Mouse (Mus musculus): ENCODE measurements at regions not wholly inside any gene's neighbourhood (a gene's known extent, or its start where the extent isn't known, plus 50 kb on each side); places are given as distances from the start of the nearest gene placed in this dataset.
"Not testable (repeated sequence)": the region's sequence is repeated elsewhere in the genome, so short reads cannot be mapped to it uniquely, and the experiment has no call there.

DNA sequence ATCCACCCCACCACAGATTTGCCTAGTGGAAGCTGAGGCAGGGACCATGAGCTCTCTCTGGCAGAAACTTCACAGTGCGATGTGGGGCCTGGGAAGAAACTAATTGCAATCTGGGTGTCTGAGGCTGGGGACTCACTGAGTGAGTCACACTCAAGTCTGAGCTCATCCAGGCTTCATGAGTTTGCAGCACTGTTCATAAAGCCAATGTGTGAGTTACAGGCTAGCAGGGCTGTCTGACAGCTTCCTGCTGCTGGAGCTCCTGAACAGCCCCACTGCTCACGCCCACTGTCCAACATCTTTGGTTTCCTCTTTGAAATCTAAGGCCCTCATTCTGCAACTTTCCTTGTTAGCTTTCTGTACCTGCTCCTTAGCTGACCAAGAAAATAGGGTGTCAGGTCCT lies 216.5 kb upstream of the Tenm4 start:
- peak; percentile 68 for DNase-seq (ENCODE audit: low read depth, low spot score)

- no peak for DNase-seq (ENCODE audit: low read depth, low spot score)
Observed at GRCm38 (mm10) chr7:95955119-95955518, 215.9 kb upstream of the Tenm4 start.

DNA sequence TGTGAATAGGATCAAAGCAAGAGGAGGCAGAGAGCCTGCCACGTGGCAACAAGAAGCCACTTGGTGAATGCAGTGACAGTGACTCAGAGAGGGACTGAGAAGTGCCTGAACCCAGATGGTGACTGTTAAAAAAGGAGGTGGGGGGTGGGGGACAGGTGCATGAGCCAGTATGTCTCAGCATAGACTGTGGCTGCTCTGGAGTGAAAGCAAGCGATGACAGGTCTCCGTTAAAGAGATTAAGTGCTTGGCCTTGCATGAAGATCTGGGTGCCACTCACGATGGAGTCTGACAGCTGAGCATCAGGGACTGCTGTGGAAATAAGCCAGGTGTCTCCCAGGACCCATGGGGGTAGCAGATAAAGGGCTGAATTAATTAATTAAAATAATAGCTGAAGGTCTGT lies 212.0 kb upstream of the Tenm4 start:
- DNase-seq (ENCODE audit: low read depth, low spot score) = peak; percentile 9

DNA sequence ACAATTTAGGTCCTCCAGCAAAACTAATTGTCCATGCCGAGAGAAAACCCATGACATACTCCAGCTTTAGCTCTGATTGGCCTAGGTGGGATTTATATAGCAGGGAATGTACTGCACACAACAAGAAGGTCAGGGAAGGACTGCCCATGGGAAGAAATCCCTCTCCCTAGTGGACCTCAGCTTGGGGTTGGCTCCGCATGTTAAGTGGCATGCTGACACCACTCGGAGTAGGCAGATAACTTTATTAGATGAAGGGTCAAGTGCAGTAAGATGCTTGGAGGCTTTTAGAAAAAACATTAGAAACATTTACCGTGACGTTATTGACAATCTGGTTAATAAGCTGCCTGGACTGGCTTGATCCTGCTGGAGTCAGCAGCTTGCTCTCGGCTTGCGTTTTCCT lies 199.2 kb upstream of the Tenm4 start:
- no peak for DNase-seq (ENCODE audit: low read depth, low spot score)

DNA sequence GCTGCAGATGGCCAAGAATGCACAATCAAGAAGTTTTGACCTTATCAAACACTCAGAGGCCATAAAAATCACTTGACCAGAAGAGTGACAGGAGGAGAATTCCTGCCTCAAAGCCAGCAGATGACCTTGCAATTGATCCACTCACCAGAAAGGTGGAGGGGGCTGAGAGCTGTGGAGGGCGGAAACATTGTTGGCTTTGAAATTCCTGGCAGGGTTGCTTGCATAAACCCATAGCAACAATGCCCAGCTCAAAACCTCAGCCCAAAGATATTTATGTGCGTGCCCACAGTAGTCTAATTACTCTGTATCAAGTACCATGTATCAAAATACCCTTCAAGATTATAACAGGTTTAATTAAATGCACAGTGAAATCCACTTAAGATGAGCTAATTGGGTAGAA lies 197.0 kb upstream of the Tenm4 start:
- DNase-seq (ENCODE audit: low read depth, low spot score) = no peak

DNA sequence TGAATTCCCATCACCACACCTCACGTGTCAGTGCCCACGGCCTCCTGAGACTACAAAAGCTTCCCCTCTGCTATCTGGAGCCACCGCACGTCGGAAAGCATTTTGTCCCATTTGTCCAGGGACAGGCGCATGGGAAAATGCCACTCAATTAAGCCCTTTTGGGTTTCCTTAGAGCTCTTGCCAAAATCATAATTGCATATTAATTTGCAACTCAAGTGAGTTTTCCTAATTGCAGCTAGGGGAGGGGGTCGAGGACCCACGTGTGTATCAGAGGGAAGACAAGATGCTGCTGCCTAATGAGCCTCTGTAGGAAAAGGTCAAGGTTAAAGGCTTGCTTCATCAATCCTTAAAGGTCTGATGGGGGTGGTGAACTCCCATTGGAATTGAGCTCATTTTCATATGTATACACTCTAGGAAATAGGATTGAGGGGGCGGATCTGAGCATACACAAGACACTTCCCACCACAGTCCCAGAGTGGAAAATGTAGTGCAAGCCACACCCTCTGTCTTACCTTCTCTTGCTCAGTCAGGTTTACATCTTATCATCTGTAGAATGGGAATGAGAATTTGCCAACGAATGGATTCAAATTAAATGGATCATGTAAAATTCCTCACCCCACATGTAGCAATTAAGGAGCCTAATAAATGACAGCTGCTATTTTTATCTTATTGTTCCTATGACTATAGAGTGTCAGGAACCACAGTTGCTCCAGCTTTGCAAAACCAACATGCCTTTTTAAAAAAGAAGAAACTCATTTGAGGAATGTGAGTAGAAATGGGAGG lies 179.6 kb upstream of the Tenm4 start:
- DNase-seq (ENCODE audit: low read depth, low spot score) = no peak

DNA sequence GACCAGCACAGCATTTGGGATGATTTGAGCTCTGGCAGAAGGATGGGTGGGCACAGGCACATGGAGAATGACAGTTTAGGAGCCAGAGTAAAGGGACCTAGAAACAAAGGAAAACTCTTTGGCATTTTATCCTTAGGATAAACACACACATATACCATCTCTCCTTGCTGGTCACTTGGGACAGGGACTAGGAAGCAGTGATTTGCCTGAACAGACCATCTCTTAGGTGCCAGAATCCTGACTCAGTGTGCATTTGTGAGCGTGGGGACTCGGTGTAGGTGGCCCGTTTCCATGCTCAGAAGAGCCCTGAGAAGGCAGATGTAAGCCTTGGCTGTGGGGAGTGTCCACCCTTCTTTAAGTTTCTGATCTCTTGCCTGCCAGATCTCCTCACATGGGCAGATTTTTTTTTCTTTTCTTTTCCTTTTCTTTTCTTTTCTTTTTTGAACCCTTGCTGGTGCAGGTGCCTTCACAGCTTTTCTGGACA lies 179.0 kb upstream of the Tenm4 start:
- DNase-seq (ENCODE audit: low read depth, low spot score) = peak; percentile 20

DNA sequence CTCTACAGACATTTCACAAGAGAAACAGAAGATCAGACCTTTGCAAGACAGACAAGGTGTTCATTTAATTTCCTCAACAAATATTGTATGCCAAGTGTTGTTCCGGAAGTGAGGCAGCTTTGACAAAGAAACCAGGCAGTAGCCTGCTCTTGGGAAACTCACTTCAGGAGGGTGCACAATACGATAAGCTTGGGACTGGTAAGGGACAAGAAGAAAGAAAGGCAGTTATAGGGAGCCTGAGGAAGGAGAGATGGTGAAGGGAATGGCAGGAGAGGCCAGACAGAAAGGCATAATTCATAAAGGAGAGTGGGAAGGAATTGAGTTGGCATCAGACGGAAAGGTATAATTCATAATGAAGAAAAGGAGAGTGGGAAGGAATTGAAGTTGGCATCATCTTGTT lies 178.5 kb upstream of the Tenm4 start:
- no peak for DNase-seq (ENCODE audit: low read depth, low spot score)

DNA sequence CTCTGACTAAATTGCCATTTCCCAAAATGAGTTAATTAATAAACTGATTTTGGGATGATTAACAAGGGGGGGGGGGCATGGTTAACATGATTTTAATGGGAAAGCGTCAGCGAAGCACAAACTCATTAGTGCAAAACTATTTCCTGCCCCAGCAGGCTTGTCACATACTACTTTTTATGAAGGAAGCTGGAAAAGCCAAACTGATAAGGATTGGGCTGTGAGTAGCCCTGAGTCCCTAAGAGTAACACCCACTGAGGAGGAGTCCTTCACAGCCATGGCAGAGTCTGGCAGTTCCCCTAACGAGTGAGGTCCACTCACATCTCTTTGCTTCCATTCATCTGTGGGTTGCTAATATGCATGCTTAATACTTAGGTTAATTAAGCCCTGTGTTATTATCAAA lies 173.9 kb upstream of the Tenm4 start:
- no peak for DNase-seq (ENCODE audit: low read depth, low spot score)

DNA sequence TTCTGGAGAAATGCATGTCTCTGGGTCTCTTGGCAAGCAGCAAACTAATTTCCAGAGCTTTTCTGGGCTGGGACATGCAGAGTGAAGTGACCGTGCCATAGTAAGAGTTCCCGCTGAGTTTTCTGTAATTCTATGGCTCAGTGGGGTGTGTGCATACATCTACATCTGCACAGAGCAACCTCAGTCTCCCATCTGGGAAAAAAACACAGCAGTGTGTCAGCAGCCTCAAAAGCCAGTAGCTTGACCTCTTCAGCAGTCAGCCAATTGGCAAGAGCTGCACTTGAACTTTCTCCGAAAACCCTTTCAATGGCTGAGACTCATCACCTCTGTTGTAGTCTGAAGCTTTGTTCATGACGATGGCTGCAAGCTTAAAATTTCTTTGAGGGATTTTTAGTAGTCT lies 171.9 kb upstream of the Tenm4 start:
- no peak for DNase-seq (ENCODE audit: low read depth, low spot score)

GRCm38 (mm10) chr7:96002401-96002800 lies 168.6 kb upstream of the Tenm4 start:
- no peak for DNase-seq (ENCODE audit: low read depth, low spot score)

DNA sequence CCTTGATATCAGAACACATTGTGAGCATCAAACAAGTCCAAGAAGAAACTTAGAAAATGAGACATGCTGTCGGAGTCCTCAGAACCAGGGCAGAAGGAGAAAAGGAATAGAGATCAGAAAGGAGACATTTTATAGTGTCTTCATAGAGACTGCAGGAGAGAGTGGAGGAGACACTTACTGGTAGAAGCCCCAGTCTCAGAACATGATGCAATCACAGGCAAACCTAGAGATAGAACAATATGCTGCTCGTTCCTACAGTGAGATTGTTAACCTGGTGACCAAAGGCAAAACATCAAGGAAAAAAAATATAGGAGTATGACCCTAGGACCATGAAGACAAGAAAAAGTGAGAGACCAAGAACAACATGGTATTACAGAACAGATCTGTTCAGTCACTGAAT lies 164.7 kb upstream of the Tenm4 start:
- DNase-seq (ENCODE audit: low read depth, low spot score) = no peak

DNA sequence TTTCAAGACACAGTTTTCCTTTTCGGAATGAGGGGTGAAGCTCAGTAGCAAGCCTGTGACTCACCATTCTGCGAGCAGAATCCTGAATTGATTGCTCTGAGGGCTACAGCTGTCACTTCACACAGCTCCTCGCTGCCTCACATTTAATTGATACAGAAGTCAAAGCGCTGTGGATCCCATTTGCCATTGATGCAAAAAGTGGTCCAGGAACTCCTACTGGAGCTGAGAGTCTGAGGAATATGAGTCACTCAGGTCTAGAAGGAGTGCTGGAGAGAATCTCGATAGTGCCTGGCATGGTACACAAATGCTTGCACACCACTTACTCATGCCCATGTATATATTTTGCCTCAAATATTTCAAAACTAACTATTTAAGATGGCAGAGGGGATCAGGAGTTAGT lies 158.0 kb upstream of the Tenm4 start:
- DNase-seq (ENCODE audit: low read depth, low spot score) = peak; percentile 79

DNA sequence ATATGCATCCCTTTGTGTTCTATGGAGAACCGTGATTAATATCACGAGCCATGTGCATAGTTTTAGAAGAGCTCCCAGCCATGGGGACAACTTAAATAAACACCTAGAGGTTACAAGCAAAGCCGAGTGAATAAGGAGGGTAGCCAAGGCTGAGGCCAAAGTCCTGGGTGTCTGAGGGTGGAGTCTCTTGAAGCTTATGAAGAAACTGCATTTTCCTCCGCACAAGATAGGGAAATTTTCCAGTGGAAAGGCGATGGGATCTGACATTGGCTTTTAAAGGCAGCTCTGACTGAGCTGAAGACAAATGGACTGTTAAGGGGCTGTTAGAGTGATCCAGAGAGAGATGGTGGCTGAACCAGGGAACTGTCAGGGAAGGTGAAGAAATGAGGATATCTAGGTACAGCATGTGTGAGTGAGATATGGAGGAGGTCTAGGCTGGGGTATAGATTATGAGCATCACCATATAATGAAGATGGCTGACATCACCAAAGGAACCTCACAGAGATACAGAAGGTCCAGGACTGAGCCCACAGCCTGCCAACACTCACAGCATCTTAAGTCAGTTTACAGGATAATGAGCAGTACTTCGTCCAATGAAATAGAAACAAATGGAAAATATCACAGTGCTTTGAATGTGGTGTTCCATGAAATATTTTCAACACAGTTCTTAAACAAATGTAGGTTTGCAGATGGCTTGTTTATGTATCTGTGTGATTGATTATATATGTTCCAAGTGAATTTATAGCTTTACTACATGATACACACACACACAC lies 153.7 kb upstream of the Tenm4 start:
- DNase-seq (ENCODE audit: low read depth, low spot score) = no peak

DNA sequence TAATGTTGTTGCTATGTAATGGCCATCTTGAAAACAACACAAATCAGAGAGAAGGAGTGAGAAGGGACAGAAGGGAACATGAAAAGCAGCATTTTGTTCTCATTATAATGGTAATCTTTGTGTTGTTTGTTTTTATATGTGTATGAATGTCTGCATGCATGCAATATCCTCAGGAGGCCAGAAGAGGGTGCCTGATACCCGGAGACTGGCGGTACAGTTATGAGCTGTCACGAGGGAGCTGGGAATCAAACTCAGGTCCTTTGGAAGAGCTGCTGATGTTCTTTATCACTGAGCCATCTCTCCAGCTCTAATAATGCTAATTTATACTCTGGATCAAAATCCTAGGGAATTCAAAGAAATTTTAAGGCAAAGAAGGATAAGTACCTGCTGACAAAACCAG lies 147.0 kb upstream of the Tenm4 start:
- DNase-seq (ENCODE audit: low read depth, low spot score) = no peak

GRCm38 (mm10) chr7:96026781-96027418 lies 144.1 kb upstream of the Tenm4 start:
- DNase-seq (ENCODE audit: low read depth, low spot score) = no peak

- peak; percentile 10 for DNase-seq (ENCODE audit: low read depth, low spot score)
Observed at GRCm38 (mm10) chr7:96033636-96034035, 137.4 kb upstream of the Tenm4 start.

- DNase-seq (ENCODE audit: low read depth, low spot score) = no peak
Observed at GRCm38 (mm10) chr7:96035456-96035855, 135.6 kb upstream of the Tenm4 start.

DNA sequence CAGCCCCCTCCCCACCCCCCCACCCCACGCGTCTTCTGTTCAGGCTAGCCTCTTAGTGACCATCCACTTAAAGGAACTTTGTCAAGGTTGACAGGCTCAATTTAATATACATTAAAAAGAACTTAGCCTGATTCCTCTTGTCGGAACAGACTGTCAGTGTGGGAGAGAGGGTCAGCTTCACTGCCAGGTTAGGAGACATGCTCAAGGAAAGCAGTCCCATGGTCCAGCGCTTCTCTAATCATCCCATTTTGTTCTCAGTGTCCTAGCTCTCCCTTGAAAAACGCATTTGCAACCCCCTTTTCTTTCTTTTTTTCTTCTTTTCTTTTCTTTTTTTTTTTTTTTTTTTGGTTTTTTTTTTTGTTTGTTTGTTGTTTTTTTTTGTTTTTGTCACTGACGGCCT lies 131.4 kb upstream of the Tenm4 start:
- no peak for DNase-seq (ENCODE audit: low read depth, low spot score)

DNA sequence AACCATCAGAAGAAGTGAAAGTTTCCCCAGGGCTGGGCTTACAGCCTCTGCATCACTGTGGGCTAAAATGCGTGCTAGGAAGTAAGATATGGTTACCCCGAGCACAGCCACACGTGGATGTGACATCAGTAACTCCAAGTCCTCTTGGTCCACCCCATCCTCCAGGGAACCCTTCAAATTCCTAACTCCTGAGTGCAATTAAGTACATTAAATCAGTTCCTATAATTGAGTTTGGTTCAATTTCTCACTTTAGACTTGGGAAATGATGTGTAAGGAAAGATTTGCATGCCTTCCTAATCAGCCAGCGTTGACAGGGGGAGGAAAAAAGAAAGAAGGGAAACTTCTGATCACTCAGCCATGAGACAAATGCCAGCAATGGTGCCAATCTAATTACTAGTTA lies 129.2 kb upstream of the Tenm4 start:
- no peak for DNase-seq (ENCODE audit: low read depth, low spot score)

DNA sequence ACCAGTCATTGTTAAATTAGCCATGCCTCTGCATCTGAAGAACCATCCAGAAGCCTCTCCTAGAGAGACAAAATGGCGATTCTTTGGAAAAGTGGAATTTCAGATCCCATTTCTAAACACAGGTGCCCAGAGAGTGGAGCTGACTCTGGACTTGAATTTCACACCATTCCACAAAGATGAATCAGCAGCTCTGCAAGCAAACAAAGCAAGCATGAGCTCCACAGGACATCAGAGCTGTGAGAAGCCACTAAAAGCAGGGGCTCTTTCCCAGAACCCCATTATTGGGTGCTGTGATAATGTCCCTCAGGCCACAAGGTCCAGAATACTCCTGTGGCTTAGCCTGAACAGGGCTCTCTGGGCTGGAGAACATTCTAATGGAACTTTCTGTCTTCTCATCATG lies 119.4 kb upstream of the Tenm4 start:
- DNase-seq (ENCODE audit: low read depth, low spot score) = peak; percentile 4

- DNase-seq (ENCODE audit: low read depth, low spot score) = not testable (repeated sequence)
Observed at GRCm38 (mm10) chr7:96061599-96061998, 109.4 kb upstream of the Tenm4 start.

DNA sequence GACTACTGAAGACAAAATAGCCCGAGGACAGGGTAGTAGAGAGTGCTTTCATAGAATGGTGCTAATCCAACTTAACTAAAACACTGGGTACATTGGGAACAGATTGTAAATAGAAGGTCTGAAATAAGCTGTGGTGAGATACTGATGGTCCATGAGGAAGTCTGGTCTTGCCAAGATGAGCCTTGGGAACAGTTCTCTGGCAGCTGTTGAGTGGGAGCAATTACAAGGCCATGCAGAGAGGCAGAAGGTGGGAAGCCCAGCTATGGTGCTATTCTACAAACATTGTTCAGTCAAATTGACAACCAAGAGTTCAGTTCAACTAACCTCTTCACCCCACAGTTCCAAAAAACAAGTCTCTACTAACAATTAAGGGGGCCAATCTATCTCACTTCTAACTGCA lies 92.5 kb upstream of the Tenm4 start:
- DNase-seq (ENCODE audit: low read depth, low spot score) = peak; percentile 73
